Mouse (Mus musculus) kidney, adult 9 months (tissue): ENCODE data around the gene Tle4.
A peak's percentile ranks its signal among the peaks of the same experiment; 100 is the strongest.

Experiments
- DNase-seq: peaks from one replicate; pipeline ENCODE4 v3.0.0; 2022

Tle4 gene

GRCm38 (mm10) chr19:14449738-14450137 lies 148.1 kb downstream of the Tle4 start:
- peak; percentile 35 for DNase-seq

- no peak for DNase-seq
These were observed 149.3 kb downstream of the Tle4 start for GRCm38 (mm10) chr19:14448586-14448985.

DNA sequence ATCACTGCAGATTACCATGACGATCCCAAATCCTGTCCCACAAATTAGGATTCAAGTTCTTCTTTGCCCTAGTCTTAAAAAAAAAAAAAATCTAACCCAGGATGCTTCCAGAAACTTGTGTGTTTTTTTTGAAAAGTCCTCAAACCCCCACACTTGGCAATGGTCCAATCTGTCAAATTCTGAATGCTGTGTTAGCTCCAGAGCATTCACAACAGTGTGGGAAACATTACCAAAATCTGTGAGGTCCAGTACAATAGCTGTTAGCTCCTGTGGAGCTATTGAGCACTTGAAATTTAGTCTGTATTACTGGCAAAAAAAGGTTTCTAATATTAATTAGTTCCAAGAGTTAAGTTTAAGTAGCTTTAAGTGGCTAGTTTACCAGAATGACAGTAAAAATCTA lies 150.4 kb downstream of the Tle4 start:
- no peak for DNase-seq

DNA sequence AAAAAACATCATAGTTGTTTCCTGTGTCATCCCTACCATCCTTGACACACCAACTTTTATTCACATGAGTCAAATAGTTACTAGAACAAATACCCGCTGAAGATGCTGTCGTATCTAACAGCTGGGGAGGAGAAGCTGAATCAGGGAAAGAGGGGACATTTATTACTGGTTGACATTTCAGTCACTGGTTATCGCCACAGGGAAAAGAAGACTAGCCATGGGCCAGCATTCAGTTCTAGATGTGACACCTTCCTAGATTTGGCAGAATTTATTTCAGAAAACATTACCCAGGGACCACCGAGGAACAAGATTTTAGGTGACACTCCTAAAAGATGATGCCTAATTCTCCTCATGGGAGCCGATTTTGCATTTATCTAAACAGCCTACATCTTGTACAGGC lies 156.0 kb downstream of the Tle4 start:
- DNase-seq: no peak

- no peak for DNase-seq
These were observed 160.6 kb downstream of the Tle4 start for GRCm38 (mm10) chr19:14437226-14437625.

- no peak for DNase-seq
These were observed 161.3 kb downstream of the Tle4 start for GRCm38 (mm10) chr19:14436567-14436966.

DNA sequence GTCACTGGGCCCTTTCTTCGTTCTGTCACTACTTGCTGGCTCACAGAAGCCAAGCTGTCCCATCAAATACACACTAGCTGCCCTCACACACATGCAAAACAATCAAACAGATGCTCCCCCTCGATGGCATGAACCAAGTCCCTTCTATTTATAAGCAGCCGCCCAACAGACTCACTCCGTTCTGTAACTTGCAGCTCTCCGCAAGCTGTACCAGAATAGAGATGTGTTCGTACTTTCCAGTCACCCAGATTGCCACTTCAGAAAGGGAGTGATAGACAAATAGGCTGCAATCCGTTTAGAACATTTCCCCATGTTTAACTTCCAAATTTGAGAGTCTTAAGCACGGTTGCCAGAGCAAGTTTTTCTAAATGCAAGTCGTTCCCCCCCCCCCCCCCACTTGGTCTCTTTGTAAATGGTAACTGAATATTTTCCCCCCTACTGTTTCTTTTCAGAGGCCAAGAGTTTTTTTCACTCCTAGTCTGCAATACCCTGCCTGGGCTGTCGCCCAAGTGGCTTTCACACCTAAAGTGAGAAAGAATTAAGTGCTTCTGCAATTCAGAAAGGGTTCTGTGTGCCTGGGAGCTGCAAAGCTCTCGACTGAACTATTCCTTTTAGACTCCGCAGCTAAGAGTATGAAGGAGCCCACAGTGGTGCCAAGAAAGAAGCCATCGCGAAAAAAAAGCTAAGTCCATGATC lies 162.0 kb downstream of the Tle4 start:
- DNase-seq: no peak

DNA sequence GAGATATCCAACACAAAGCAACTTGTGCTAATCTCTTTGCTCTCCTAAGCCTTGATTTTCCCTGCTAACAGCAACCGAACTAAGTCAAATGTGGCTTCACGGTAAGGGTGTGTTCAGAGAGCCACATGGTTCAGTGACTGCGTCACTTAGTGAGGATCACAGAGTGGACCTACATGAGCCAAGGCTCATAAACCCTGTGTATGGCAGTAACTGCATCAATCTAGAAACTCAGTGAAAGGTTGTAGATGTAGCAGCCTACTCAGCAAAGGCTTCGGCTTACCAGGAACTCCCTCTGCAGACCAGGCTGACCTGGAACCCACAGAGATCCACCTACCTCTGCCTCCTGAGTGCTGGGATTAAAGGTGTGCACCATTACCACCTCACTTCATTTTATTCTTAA lies 164.0 kb downstream of the Tle4 start:
- no peak for DNase-seq

DNA sequence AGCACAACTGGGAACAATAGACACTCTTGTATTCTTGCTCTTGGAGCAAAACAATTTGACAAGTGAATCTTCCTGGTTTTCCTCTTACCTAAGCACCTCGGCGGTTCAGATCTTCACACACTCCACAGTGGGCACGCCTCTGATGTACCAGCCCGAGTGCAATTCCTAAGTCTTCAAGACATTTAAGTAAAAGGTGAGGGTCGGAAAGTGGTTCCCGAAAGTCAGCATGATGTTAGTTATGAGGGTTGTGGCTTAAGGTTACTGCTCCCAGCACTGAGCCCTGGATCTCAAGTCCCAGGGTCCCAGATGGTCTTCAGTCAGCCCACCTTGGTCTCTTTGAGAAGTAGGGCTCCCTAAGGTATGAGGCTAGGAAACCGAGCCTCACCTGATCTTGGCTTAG lies 165.4 kb downstream of the Tle4 start:
- no peak for DNase-seq

- DNase-seq: no peak
These were observed 170.9 kb downstream of the Tle4 start for GRCm38 (mm10) chr19:14426920-14427319.

DNA sequence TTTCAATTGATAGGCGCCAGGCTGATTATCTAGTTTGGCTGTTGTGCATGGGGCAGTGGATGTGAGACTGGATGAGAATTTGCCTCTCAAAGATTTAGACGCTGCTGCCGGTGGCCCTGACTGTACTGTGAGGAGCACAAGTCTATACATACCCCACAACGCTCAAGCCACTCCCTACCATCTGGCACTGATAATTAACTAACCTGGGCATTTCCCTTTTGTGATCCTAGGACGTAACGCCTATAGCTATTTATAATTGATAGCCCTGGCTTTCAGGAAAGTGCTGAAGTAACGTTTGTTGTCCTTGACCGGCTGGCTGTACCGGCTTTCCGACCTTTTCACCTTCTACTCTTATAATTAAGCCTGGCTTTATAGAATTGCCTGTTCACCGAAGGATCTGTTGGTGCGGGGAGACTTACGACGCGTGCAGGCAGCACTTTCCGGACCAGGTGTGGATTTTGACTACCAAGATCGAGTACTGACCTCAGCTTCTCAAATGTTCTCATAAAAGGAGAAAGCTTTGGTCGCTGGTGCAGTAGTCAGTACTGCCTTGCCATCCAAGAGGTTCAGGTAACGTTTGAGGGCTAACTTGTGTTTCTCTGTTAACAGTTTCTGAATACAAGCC lies 171.5 kb downstream of the Tle4 start:
- no peak for DNase-seq

- no peak for DNase-seq
These were observed 172.7 kb downstream of the Tle4 start for GRCm38 (mm10) chr19:14425122-14425521.

DNA sequence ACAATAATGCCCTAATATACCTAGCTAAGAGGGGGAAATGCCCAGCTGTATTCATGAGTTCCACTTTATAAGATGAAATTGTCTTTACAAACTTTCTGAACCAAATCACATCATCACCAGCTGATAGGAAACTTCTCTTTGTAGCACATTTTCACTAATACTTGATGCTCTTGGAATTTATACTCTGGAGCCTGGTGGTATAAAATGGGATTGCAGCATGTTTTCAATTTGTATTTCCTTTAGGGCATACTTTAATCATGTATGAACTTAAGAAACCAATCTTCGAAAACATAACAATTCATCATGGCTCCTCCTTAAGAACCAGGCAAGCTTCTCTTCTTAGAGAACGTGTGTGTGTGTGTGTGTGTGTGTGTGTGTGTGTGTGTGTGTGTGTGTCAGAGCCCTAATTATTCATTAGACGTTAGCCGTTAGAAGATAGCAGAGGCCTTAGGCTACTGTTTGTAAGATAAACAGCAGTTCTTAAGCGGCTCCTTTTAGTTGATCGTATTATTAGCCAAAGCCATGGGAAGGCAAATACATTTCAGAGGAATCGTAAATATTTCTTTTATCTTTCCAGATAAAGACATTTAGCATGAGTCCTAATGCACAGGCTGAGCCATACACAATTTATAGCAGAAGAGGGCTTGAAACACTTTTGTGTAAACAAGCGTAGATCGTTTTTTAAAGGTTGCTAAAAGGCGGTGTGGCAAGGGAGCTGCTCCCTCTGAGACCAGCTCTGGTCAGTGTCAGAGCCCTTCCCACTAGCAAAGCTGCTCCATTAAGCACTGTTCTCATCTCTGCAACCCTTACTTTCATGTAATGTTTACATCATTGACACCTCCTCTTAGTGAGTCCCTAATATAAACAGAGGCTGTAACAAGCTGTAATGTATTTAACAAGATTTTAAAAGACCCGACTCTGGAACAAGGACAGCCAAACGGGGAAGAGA lies 173.6 kb downstream of the Tle4 start:
- DNase-seq: no peak

GRCm38 (mm10) chr19:14421691-14422090 lies 176.2 kb downstream of the Tle4 start:
- DNase-seq: no peak

- no peak for DNase-seq
These were observed 178.0 kb downstream of the Tle4 start for GRCm38 (mm10) chr19:14419886-14420285.

DNA sequence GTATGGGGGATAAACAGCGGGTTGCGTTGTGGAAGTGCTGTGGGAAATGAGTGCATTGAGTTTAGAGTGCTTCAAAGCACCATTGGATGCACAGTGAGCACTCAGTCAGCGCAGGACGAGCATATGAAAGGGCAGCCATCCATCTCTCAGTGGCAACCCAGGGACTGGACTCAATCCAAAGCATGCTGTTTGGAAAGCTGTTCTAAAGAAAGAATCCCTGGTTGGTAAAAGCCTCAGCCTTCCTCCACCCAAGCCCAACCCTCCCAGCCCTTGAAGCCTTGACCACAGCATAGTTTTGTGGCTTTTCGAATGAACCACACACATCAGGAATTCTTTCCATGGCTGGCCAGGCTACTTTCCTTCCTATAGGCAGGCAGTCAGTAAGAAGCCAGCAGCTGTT lies 181.0 kb downstream of the Tle4 start:
- no peak for DNase-seq

DNA sequence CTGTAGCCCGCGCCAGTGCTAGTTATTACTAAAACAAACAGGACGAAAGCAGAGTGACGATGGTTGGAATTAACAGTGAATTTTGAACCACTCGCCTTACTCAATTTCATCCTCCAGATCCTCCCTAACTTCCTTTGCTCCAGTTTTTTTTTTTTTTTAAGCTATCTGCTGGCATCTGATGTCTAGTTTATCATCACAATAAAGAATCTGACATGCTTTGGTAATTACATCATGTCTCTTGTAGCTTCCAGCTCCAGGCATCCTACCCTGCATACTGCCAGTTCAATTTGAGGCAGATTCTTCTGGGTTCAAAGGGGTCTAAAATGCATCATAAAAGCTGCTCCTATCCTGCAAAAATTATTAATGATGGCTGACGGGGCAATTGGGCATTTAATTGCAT lies 181.9 kb downstream of the Tle4 start:
- no peak for DNase-seq

DNA sequence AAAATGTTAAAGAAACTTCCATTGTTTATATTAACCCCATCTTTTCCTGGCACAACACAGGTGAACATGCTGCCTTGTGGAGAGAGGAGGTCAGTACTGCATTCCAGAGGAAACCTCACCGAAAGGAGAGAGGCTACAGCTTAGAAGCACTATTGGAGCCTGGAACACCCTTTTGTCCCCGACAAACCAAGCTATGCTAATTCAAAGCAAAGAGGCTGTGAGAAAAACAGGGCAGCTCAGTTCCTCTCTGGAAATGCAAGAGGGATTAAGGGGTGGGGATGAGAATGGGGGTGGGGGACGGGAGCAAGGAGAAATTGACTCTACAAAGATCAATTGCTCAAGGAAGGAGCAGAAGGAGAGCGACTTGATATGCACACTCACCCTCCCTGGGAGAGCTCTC lies 182.9 kb downstream of the Tle4 start:
- DNase-seq: no peak

GRCm38 (mm10) chr19:14406603-14407002 lies 191.2 kb downstream of the Tle4 start:
- DNase-seq: no peak
